Mouse (Mus musculus): ENCODE results near the gene Gm6657. TPM values are rescaled to one million over a fixed set of nuclear protein-coding genes. Genes with fewer than 3 reads are reported as not detected.

Gm6657 gene
- polyA plus RNA-seq (2015; fragmentation: Nextera tagmentation; extraction: Ambion mirVana), result not detected in 2 replicates

DNA sequence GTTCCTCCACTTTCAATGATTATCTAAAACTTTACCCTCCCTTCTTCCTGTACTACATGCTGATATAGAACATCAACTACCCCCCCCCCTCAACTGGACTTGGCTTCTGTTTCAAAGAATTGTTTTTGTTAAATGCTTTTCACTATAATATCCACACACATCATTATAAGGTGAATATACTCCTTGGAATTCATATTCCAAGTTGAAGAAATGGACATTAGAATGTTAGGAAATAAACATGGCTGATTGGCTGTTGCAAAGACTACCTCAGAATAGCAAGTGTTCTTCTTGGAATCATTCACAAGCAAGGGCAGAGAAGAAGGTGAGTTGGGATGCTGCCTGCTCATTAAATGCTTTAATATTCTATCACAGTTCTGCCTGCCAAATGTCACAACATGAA, at the start of gene Gm6657:
Gene Gm6657 (plus strand): TSS at position 301 of the 400 bp plus-strand sequence.
- no peak within 1 kb of the TSS for H3K9ac ChIP-seq (replicated peaks)
- ATAC-seq (replicated peaks), result no peak
- H3K4me1 ChIP-seq, result no peaks in the 10 kb centered on the region
- no peaks in the 10 kb centered on the region for H3K9me3 ChIP-seq
- H3K27me3 ChIP-seq, result no peaks in the 10 kb centered on the region
- no peak within 1 kb of the TSS for H3K4me3 ChIP-seq
- no peaks in the 10 kb centered on the region for H3K36me3 ChIP-seq
- H3K27ac ChIP-seq (replicated peaks), result no peak within 1 kb of the TSS
- no peak within 1 kb of the TSS for H3K4me2 ChIP-seq (replicated peaks)

DNA sequence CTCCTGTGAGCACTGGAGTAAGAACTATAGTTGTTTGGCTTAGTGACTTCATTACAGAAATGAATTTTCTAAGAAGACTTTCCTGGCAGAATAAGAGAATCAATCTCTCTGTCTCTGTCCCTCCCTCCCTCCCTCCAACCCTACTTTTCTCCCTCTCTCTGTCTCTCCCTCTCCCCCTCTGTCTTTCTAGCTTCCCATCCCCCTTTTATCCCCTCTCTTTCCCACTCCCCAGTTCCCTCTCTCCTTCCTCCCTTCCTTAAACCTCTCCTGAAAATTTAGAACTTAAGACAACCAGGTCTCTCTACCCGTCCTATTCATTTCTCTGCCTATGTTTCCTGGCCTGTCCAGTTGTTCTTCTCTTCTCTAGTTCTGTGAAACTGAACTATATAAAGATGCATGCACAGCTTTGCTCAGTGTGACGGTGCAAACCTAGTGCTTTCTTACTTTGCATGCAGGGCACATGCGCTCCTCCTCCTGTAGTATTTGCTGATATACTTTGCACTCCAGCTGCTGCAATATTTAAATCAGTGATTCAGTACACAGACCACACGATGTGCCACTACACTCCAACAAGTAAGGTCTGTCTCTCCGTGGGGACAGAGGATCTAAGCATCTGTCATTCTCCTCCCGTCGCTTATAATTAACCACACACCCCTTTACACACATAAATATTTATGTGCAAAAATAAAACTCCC, 40.6 kb upstream of the Gm6657 start:
- Histone ChIP-seq H3K9ac (replicated peaks) (no peak overlapping the region), H3K27ac (replicated peaks) (no peak overlapping the region)

DNA sequence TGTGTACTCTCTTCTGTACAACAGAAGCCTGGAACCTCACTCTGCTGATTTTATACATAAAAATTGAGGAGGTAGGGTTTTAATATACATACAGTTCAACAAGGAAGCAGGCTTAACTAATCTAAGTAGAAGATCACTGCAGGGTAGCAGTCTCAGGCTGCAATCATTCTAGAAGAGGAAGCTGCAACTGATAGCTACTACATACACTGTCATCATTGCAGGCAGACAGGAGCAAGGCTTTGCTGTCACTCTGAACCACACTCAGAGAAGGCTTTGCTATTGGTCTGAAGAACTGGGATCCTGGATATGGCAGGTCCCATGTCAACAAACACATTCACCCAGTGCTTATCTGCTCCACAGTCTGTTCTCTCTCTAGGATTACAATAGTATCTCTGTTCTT, 23.9 kb upstream of the Gm6657 start:
- Histone ChIP-seq H3K27ac (replicated peaks) (no peak overlapping the region), H3K4me2 (replicated peaks) (no peak overlapping the region), H3K9me3 (no peaks in the 10 kb centered on the region), H3K27me3 (no peaks in the 10 kb centered on the region), H3K36me3 (no peaks in the 10 kb centered on the region), H3K9ac (replicated peaks) (no peak overlapping the region), H3K4me3 (no peak overlapping the region), H3K4me1 (no peaks in the 10 kb centered on the region)
- no peak for ATAC-seq (replicated peaks)

More for the DNA sequence above, 40.6 kb upstream of the Gm6657 start:
- peaks cover 13% of the 10 kb centered on the region for H3K4me1 ChIP-seq
- 22% methylated on average over 7 of the region's 7 CpGs for WGBS
- H3K4me2 ChIP-seq (replicated peaks), result no peak overlapping the region
- H3K9me3 ChIP-seq, result no peaks in the 10 kb centered on the region
- no peaks in the 10 kb centered on the region for H3K36me3 ChIP-seq
- peak; percentile 95 for ATAC-seq (replicated peaks)
- H3K27me3 ChIP-seq, result no peaks in the 10 kb centered on the region
- no peak overlapping the region for H3K4me3 ChIP-seq

DNA sequence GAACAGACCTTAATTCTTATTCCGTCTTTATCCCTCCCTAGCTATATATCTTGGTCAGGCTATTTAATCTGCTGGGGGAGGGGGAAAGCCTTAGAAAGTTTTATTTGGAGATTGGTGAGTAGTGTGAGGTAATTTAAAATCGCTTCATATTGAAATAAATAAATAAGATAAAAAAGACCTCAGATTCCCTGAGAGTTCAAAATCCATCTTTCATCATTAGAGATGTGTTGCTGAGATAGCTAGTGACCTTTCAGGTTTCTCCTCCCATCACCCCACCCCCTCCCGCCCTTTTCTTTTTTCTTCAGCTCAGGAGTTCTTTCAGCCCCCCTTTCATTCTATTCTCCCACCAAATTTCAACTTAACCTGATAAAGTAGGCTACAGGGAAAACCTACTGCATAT, 20.1 kb upstream of the Gm6657 start:
- no peaks in the 10 kb centered on the region for H3K9me3 ChIP-seq
- no peak overlapping the region for H3K9ac ChIP-seq (replicated peaks)
- 82% methylated on average over 3 of the region's 3 CpGs for WGBS
- H3K4me1 ChIP-seq, result no peaks in the 10 kb centered on the region
- ATAC-seq (replicated peaks), result no peak
- H3K4me3 ChIP-seq, result no peak overlapping the region
- H3K4me2 ChIP-seq (replicated peaks), result no peak overlapping the region
- H3K27ac ChIP-seq (replicated peaks), result no peak overlapping the region
- no peaks in the 10 kb centered on the region for H3K27me3 ChIP-seq
- H3K36me3 ChIP-seq, result no peaks in the 10 kb centered on the region

DNA sequence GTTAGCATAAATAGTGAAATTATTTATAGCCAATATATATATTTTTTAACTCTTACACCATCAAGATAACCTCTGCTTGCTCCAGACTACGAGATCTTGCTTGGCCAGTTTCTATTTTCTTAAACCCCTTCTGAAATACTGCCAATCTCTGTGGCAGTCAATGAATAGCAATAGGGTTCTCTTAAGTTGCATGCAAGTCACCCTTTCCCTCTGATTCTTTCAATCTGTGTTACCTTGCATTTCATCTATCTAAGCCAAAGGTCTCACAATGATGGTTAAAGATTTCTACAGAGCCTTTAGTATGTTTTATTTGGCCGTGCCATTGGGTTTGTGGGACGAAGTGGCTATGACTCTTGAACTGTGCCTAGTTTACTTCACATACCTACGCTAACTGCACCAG, 19.4 kb upstream of the Gm6657 start:
- WGBS, result 90% methylated on average over 4 of the region's 4 CpGs
- H3K27ac ChIP-seq (replicated peaks), result no peak overlapping the region
- H3K9ac ChIP-seq (replicated peaks), result no peak overlapping the region
- no peak for ATAC-seq (replicated peaks)
- no peak overlapping the region for H3K4me3 ChIP-seq
- H3K4me1 ChIP-seq, result no peaks in the 10 kb centered on the region
- no peaks in the 10 kb centered on the region for H3K27me3 ChIP-seq
- H3K9me3 ChIP-seq, result no peaks in the 10 kb centered on the region
- no peaks in the 10 kb centered on the region for H3K36me3 ChIP-seq
- H3K4me2 ChIP-seq (replicated peaks), result no peak overlapping the region

DNA sequence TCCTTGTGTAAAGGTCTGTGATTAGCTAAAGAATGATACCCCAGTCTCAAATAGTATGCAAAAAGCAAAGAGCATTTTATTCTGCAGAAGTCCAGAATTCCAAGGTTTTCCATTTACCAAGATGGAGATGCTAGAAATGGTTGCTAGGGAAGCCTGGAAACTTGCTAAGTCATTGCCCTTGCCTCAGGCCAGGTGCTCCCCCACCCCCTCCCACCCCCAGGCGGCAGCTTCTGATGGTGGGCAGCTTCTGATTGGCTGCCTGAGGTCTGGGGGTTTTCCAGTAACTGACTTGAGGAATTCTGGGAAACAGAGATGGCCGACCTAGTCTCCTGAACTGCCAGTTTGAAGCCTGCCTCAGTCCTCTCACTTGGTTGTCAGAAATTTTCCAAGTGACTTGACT, 12.6 kb upstream of the Gm6657 start:
- no peaks in the 10 kb centered on the region for H3K9me3 ChIP-seq
- H3K27ac ChIP-seq (replicated peaks), result no peak overlapping the region
- ATAC-seq (replicated peaks), result no peak
- WGBS, result 78% methylated on average over 2 of the region's 2 CpGs
- no peaks in the 10 kb centered on the region for H3K27me3 ChIP-seq
- no peaks in the 10 kb centered on the region for H3K36me3 ChIP-seq
- no peaks in the 10 kb centered on the region for H3K4me1 ChIP-seq
- no peak overlapping the region for H3K4me2 ChIP-seq (replicated peaks)
- no peak overlapping the region for H3K9ac ChIP-seq (replicated peaks)
- H3K4me3 ChIP-seq, result no peak overlapping the region

DNA sequence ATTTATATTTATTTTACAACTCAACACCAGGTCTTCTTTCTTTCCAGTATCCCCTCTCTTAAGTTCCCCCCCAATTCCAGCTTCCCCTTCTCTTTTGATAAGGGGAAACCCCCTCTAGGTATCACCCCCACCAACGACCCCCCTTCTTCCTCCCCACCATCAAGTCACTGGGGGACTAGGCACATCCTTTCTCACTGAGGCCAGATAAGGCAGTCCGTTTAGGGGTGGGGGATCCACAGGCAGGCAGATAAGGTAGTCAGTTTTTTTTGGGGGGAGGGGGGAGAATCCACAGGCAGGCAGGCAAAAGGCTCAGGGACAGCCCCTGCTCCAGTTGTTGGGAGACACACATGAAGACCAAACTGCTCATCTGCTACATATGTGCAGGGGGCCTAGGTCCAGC, 1.3 kb downstream of the Gm6657 start:
- ATAC-seq (replicated peaks), result no peak

DNA sequence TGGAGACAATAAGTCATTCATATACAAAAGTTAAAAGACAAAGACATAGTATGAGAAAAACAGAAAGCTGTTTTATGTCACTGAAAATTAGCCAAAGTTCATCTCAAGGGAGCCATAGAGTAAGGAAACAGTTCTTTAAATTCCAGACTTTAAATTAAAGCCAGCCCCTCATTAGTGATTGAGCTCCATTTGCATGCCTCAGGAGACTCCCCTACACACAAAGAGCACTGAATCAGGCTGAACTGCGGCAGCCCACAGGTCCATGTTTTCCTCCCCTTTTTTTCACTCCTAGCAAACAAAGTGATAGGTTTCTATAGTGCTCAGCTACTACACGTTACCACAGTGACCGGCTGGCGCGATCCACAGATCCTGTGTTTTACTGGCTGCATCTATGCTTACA, 9.6 kb downstream of the Gm6657 start:
- no peak overlapping the region for H3K9ac ChIP-seq (replicated peaks)
- WGBS, result 28% methylated on average over 5 of the region's 5 CpGs
- no peaks in the 10 kb centered on the region for H3K27me3 ChIP-seq
- peaks cover 7% of the 10 kb centered on the region for H3K4me1 ChIP-seq
- H3K27ac ChIP-seq (replicated peaks), result no peak overlapping the region
- no peak overlapping the region for H3K4me3 ChIP-seq
- no peaks in the 10 kb centered on the region for H3K36me3 ChIP-seq
- no peak for ATAC-seq (replicated peaks)
- no peak overlapping the region for H3K4me2 ChIP-seq (replicated peaks)
- H3K9me3 ChIP-seq, result no peaks in the 10 kb centered on the region

More for the DNA sequence above, 1.3 kb downstream of the Gm6657 start:
- Histone ChIP-seq H3K36me3 (no peaks in the 10 kb centered on the region), H3K27me3 (no peaks in the 10 kb centered on the region), H3K9ac (replicated peaks) (no peak overlapping the region), H3K27ac (replicated peaks) (no peak overlapping the region), H3K4me1 (no peaks in the 10 kb centered on the region), H3K9me3 (no peaks in the 10 kb centered on the region), H3K4me3 (no peak overlapping the region), H3K4me2 (replicated peaks) (no peak overlapping the region)
- WGBS, result 63% methylated on average over 2 of the region's 2 CpGs

DNA sequence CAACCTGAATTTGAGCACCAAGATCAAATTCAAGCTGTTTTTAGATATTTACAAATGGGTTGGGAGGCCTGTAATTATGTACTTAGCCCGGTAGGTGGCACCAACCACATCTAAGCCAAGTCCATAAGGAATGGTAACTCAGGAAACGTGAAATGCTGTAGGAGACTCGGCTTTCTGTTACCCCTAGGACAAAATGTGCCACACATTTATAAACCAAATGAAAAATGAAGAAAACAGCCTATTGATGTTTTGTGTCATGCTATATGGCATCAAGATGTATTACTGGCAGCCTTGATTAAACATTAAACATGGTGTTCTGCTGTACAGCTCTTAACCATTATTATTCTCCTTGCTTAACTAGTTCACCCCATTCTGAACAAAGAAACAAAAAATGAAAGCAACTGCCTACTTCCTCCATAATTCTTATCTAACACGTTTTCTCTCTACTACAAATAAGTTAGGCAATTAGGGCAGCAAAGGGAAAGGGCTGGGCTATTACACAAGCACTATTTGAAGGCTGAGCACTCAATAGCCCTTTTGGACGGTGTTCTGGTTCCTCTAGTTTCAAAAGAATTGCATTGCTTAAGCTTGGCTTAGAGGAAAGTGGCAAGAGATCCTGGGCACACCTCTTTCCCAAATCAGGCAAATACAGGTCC, 12.0 kb downstream of the Gm6657 start:
- Histone ChIP-seq H3K4me2 (replicated peaks) (0 out of 2 replicates have a peak overlapping the region, but pooled peaks have one; percentile 15), H3K27ac (replicated peaks) (no peak overlapping the region), H3K4me1 (peaks cover 7% of the 10 kb centered on the region), H3K9me3 (no peaks in the 10 kb centered on the region), H3K27me3 (no peaks in the 10 kb centered on the region), H3K9ac (replicated peaks) (no peak overlapping the region), H3K36me3 (no peaks in the 10 kb centered on the region), H3K4me3 (no peak overlapping the region)
- ATAC-seq (replicated peaks), result peak; percentile 73
- WGBS, result 4% methylated on average over 5 of the region's 5 CpGs

DNA sequence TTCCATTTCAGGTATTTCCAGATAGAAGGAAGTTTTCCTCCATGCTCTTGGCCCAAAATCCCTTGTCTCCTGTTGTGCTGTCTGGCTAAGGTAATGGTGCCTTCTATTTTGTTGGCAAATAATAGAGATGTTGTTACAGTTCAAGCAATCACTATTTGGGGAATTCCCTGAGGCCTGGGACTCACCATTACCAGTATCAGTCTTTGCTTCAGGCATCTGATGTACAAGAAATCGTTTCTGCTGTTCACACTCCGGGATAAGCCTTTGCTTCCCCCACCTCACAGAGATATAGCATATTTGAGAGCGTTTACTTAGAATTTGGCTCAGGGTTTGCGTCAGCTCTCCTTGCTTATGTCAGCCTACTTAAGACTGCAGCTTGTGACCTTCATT, 12.5 kb downstream of the Gm6657 start:
- WGBS, result 77% methylated on average over 4 of the region's 4 CpGs
- no peak for ATAC-seq (replicated peaks)

DNA sequence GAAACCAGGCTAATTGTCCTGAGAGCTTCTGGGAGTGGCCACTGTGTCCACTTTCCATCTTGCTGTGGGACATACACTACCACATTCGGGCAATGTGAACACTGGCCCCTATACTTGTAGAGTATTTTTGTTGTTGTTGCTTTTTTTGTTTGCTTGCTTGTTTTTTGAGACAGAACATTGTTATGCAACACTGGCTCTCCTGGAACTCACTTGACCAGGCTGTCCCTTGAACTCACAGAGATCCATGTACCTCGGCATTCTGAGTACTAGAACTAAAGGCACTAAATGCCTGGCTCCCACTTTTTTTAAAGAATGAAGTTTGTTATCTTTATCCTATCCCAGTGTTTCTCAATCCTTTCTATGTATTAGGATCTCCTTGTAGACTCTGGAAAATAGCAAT, 15.8 kb downstream of the Gm6657 start:
- ATAC-seq (replicated peaks), result no peak
- Histone ChIP-seq H3K4me2 (replicated peaks) (no peak overlapping the region), H3K4me3 (no peak overlapping the region), H3K36me3 (no peaks in the 10 kb centered on the region), H3K9ac (replicated peaks) (no peak overlapping the region), H3K27ac (replicated peaks) (no peak overlapping the region), H3K9me3 (no peaks in the 10 kb centered on the region), H3K27me3 (no peaks in the 10 kb centered on the region), H3K4me1 (peaks cover 7% of the 10 kb centered on the region)
- WGBS, result 85% methylated on average over 2 of the region's 2 CpGs

More for the DNA sequence above, 12.5 kb downstream of the Gm6657 start:
- H3K36me3 ChIP-seq, result no peaks in the 10 kb centered on the region
- no peak overlapping the region for H3K27ac ChIP-seq (replicated peaks)
- no peaks in the 10 kb centered on the region for H3K9me3 ChIP-seq
- H3K4me1 ChIP-seq, result peaks cover 7% of the 10 kb centered on the region
- H3K27me3 ChIP-seq, result no peaks in the 10 kb centered on the region
- no peak overlapping the region for H3K4me2 ChIP-seq (replicated peaks)
- H3K9ac ChIP-seq (replicated peaks), result no peak overlapping the region
- H3K4me3 ChIP-seq, result no peak overlapping the region

DNA sequence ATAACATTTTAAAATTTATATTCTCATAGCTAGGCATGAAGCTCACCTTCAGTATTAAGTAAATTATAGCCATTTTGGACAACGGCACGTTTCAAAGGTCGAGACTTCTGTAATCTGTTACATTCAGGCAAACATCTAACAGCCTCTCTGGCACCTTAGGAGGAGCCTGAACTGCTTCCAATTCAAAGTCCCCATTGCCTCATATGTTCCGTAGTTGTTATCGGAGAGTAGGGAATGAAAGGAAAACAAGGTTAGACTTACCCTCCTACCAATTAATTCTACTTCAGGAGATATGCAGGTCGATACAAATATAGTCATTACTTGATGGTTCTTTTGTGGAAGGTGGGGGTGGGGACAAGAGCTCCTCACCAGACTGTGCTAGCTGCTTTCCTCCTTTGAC, 21.4 kb downstream of the Gm6657 start:
- H3K36me3 ChIP-seq, result no peaks in the 10 kb centered on the region

More for the DNA sequence above, 21.4 kb downstream of the Gm6657 start:
- Histone ChIP-seq H3K9ac (replicated peaks) (no peak overlapping the region), H3K9me3 (no peaks in the 10 kb centered on the region), H3K4me2 (replicated peaks) (no peak overlapping the region), H3K4me3 (no peak overlapping the region), H3K27ac (replicated peaks) (no peak overlapping the region), H3K27me3 (no peaks in the 10 kb centered on the region), H3K4me1 (no peaks in the 10 kb centered on the region)
- 79% methylated on average over 6 of the region's 6 CpGs for WGBS
- no peak for ATAC-seq (replicated peaks)

All from forebrain, embryonic 15.5 days (tissue).